Mouse (Mus musculus): ENCODE results near the gene Trim8. TPM values are rescaled to one million over a fixed set of nuclear protein-coding genes. Genes with fewer than 3 reads are reported as not detected.

Gene Trim8
- polyA plus RNA-seq, 1 experiment from 2014 or later: 41.8 TPM

- Histone ChIP-seq H3K36me3 (peaks cover 63% of the 10 kb centered on the region), H3K27ac (0 out of 2 replicates have a peak overlapping the region, but pooled peaks have one; percentile 2)
- 87% methylated on average over 3 of the region's 3 CpGs for WGBS
Measured at GRCm38 (mm10) chr19:46509202-46509601, 7.7 kb downstream of the Trim8 start.

GRCm38 (mm10) chr19:46509736-46510135 is 8.2 kb downstream of the Trim8 start:
- WGBS: 89% methylated on average over 4 of the region's 4 CpGs
- no peaks in the 10 kb centered on the region for H3K27me3 ChIP-seq
- ATAC-seq (ENCODE audit: low FRiP score): no peak
- peaks cover 68% of the 10 kb centered on the region for H3K36me3 ChIP-seq
- H3K4me3 ChIP-seq: no peak overlapping the region
- H3K9me3 ChIP-seq (replicated peaks): no peaks in the 10 kb centered on the region
- H3K4me1 ChIP-seq: peaks cover 65% of the 10 kb centered on the region
- 0 out of 2 replicates have a peak overlapping the region, but pooled peaks have one; percentile 32 for H3K9ac ChIP-seq
- no peak overlapping the region for H3K27ac ChIP-seq
- no peak overlapping the region for H3K4me2 ChIP-seq (replicated peaks)

More at GRCm38 (mm10) chr19:46509202-46509601, 7.7 kb downstream of the Trim8 start:
- Histone ChIP-seq H3K9me3 (replicated peaks) (no peaks in the 10 kb centered on the region), H3K4me3 (no peak overlapping the region), H3K4me1 (peaks cover 70% of the 10 kb centered on the region), H3K27me3 (no peaks in the 10 kb centered on the region), H3K9ac (peak overlapping the region; percentile 32), H3K4me2 (replicated peaks) (peak overlapping the region; percentile 86; the same call in 1 of the 2 replicates)
- ATAC-seq (ENCODE audit: low FRiP score): no peak

- Histone ChIP-seq H3K27ac (peak overlapping the region; percentile 14; the same call in 1 of the 2 replicates), H3K9ac (no peak overlapping the region), H3K36me3 (peaks cover 75% of the 10 kb centered on the region), H3K9me3 (replicated peaks) (no peaks in the 10 kb centered on the region), H3K27me3 (no peaks in the 10 kb centered on the region), H3K4me1 (peaks cover 58% of the 10 kb centered on the region), H3K4me2 (replicated peaks) (no peak overlapping the region), H3K4me3 (no peak overlapping the region)
- ATAC-seq (ENCODE audit: low FRiP score): no peak
- WGBS: 88% methylated on average over 5 of the region's 5 CpGs
Measured at GRCm38 (mm10) chr19:46510401-46510800, 8.9 kb downstream of the Trim8 start.

- Histone ChIP-seq H3K4me1 (peaks cover 54% of the 10 kb centered on the region), H3K36me3 (peaks cover 75% of the 10 kb centered on the region), H3K27me3 (no peaks in the 10 kb centered on the region), H3K4me2 (replicated peaks) (no peak overlapping the region), H3K4me3 (no peak overlapping the region), H3K9me3 (replicated peaks) (no peaks in the 10 kb centered on the region), H3K9ac (no peak overlapping the region), H3K27ac (no peak overlapping the region; the same call in 1 of the 2 replicates)
- ATAC-seq (ENCODE audit: low FRiP score): no peak
- 76% methylated on average over 3 of the region's 3 CpGs for WGBS
Measured at GRCm38 (mm10) chr19:46510824-46511223, 9.3 kb downstream of the Trim8 start.

- no peak for ATAC-seq (ENCODE audit: low FRiP score)
- Histone ChIP-seq H3K4me2 (replicated peaks) (no peak overlapping the region), H3K27me3 (no peaks in the 10 kb centered on the region), H3K27ac (no peak overlapping the region), H3K4me3 (no peak overlapping the region), H3K4me1 (peaks cover 49% of the 10 kb centered on the region), H3K9ac (no peak overlapping the region), H3K36me3 (peaks cover 75% of the 10 kb centered on the region), H3K9me3 (replicated peaks) (no peaks in the 10 kb centered on the region)
- WGBS: 90% methylated on average over 10 of the region's 10 CpGs
Measured at GRCm38 (mm10) chr19:46511263-46511662, 9.8 kb downstream of the Trim8 start.

- H3K4me2 ChIP-seq (replicated peaks): no peak overlapping the region
- H3K27me3 ChIP-seq: no peaks in the 10 kb centered on the region
- 85% methylated on average over 12 of the region's 12 CpGs for WGBS
- no peak overlapping the region for H3K4me3 ChIP-seq
- peaks cover 57% of the 10 kb centered on the region for H3K36me3 ChIP-seq
- H3K9ac ChIP-seq: no peak overlapping the region
- no peak overlapping the region for H3K27ac ChIP-seq
- no peak for ATAC-seq (ENCODE audit: low FRiP score)
- H3K4me1 ChIP-seq: peaks cover 45% of the 10 kb centered on the region
- no peaks in the 10 kb centered on the region for H3K9me3 ChIP-seq (replicated peaks)
Measured at GRCm38 (mm10) chr19:46514387-46514786, 12.9 kb downstream of the Trim8 start.

GRCm38 (mm10) chr19:46515287-46515821 is 13.9 kb downstream of the Trim8 start:
- H3K9me3 ChIP-seq (replicated peaks): no peaks in the 10 kb centered on the region
- 92% methylated on average over 24 of the region's 24 CpGs for WGBS
- peaks cover 36% of the 10 kb centered on the region for H3K4me1 ChIP-seq
- no peak overlapping the region for H3K4me3 ChIP-seq
- peaks cover 54% of the 10 kb centered on the region for H3K36me3 ChIP-seq
- no peak overlapping the region for H3K27ac ChIP-seq
- H3K4me2 ChIP-seq (replicated peaks): no peak overlapping the region
- no peak for ATAC-seq (ENCODE audit: low FRiP score)
- H3K27me3 ChIP-seq: no peaks in the 10 kb centered on the region
- H3K9ac ChIP-seq: no peak overlapping the region

GRCm38 (mm10) chr19:46516667-46517528 is 15.4 kb downstream of the Trim8 start:
- Histone ChIP-seq H3K9ac (no peak overlapping the region), H3K36me3 (peaks cover 46% of the 10 kb centered on the region), H3K27me3 (no peaks in the 10 kb centered on the region), H3K4me2 (replicated peaks) (no peak overlapping the region), H3K4me3 (no peak overlapping the region), H3K4me1 (peaks cover 31% of the 10 kb centered on the region), H3K27ac (peak overlapping the region; percentile 74; the same call in 1 of the 2 replicates), H3K9me3 (replicated peaks) (no peaks in the 10 kb centered on the region)
- ATAC-seq (ENCODE audit: low FRiP score): no peak
- WGBS: 51% methylated on average over 3 of the region's 3 CpGs

GRCm38 (mm10) chr19:46517529-46518351 is 16.2 kb downstream of the Trim8 start:
- peak overlapping the region; percentile 55; the same call in 1 of the 2 replicates for H3K9ac ChIP-seq
- peaks cover 38% of the 10 kb centered on the region for H3K36me3 ChIP-seq
- no peaks in the 10 kb centered on the region for H3K27me3 ChIP-seq
- peaks cover 34% of the 10 kb centered on the region for H3K4me1 ChIP-seq
- H3K4me3 ChIP-seq: no peak overlapping the region
- H3K27ac ChIP-seq: peak overlapping the region; percentile 74
- no peaks in the 10 kb centered on the region for H3K9me3 ChIP-seq (replicated peaks)
- peak; percentile 41 for ATAC-seq (ENCODE audit: low FRiP score)
- WGBS: 29% methylated on average over 10 of the region's 14 CpGs
- peak overlapping the region; percentile 34 for H3K4me2 ChIP-seq (replicated peaks)

- Histone ChIP-seq H3K27ac (peak overlapping the region; percentile 74), H3K27me3 (no peaks in the 10 kb centered on the region), H3K4me2 (replicated peaks) (peak overlapping the region; percentile 34), H3K36me3 (peaks cover 31% of the 10 kb centered on the region), H3K9ac (peak overlapping the region; percentile 55), H3K4me1 (peaks cover 40% of the 10 kb centered on the region), H3K9me3 (replicated peaks) (no peaks in the 10 kb centered on the region), H3K4me3 (0 out of 2 replicates have a peak overlapping the region, but pooled peaks have one; percentile 0)
- WGBS: 0% methylated on average over 12 of the region's 13 CpGs
- peak; percentile 44 for ATAC-seq (ENCODE audit: low FRiP score)
Measured at GRCm38 (mm10) chr19:46518352-46518787, 16.9 kb downstream of the Trim8 start.

GRCm38 (mm10) chr19:46518828-46519621 is 17.5 kb downstream of the Trim8 start:
- no peaks in the 10 kb centered on the region for H3K9me3 ChIP-seq (replicated peaks)
- H3K4me2 ChIP-seq (replicated peaks): peak overlapping the region; percentile 34
- H3K4me3 ChIP-seq: no peak overlapping the region
- H3K9ac ChIP-seq: peak overlapping the region; percentile 55
- peaks cover 25% of the 10 kb centered on the region for H3K36me3 ChIP-seq
- H3K27ac ChIP-seq: peak overlapping the region; percentile 74
- no peaks in the 10 kb centered on the region for H3K27me3 ChIP-seq
- WGBS: 10% methylated on average over 5 of the region's 5 CpGs
- peaks cover 46% of the 10 kb centered on the region for H3K4me1 ChIP-seq
- peak; percentile 4; the same call in 1 of the 2 replicates for ATAC-seq (ENCODE audit: low FRiP score)

Data from hindbrain, embryonic 12.5 days (tissue).